Mouse (Mus musculus) adrenal gland, postnatal 0 days (tissue): ENCODE results near the gene Sorcs1. TPM values are rescaled to one million over a fixed set of nuclear protein-coding genes. Genes with fewer than 3 reads are reported as not detected.

Experiments used
- microRNA-seq: library from miRNA; unstranded; fragments of <30 nt; microRNA quantifications from one replicate; pipeline ENCODE4, GENCODE M21; 2016; ENCODE audit warnings: borderline replicate concordance; ENCODE audit not compliant: insufficient number of aligned reads
- polyA plus RNA-seq: library from polyadenylated mRNA; unstranded; fragments of >200 nt; fragmentation: Nextera tagmentation; extraction: Ambion mirVana; gene quantifications from 2 replicates; pipeline ENCODE4 v1.2.1, GENCODE M21; 2015

Sorcs1 gene
- polyA plus RNA-seq, result 1.3 and 2.3 TPM in 2 replicates

DNA sequence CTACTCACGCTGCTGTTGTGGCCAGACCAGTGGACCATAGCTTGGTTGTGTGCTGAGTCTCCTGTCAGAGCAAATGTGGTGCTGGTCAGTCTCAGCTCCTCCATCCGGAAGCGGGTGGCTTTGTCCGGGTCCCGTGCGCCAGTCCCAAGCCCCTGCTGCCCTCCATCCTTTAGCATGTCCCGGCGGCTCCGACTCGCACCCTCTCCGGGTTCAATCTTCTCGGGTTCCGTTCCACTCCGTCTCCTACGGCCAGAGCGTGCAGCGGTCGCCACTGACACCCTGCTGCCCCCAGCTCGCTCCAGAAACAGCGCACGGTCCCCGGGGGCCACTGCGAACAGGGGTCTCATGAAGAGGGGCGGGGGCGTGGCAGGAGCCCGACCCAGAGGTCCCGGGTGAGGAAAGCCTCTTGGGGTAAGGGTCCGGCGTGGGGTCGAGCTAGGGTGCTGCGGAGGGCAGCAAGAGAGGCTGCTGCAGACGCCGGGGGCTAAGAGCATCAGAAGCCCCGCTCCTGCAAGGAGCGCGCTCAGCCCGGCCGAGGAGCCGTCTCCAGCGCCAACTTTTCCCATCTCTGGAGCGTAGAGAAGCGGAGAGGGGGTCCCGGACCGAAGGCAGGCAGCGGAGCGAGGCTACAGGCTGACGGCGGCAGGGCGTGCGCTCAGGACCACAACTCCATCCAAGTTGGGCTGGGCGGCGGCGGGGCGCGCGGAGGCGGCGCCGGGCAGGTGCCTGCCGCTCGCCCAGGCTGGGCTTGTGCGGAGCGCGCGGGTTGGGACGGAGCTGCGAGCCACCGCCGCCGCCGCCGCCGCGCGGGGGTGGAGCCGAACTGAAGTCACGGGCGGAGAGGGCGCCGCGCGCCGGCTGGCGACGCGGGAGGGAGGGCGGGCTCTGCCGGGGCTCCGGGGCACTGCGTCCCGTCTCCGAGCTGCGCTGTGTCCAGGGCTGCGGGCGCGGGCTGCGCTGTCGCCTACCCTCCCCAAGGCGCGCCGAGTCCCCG is at the start of gene Sorcs1:
Sorcs1 (minus strand) TSS at position 744 of the 994 bp plus-strand sequence.

Small RNA genes lying within 50 kb of the gene (microRNA-seq; reads per million reads assigned to microRNA genes)
- not detected for gene Gm27749
